Mouse (Mus musculus) ovary, adult 18-20 months (tissue): Measurements from ENCODE around the gene Olfr710.
"Not testable (repeated sequence)": the region's sequence is repeated elsewhere in the genome, so short reads cannot be mapped to it uniquely, and the experiment has no call there.

Experiments
- DNase-seq: peaks from one replicate; pipeline ENCODE4 v3.0.0; 2022; ENCODE audit warnings: low spot score, mixed read lengths

Gene Olfr710

GRCm38 (mm10) chr7:106948212-106948611 lies at the start of gene Olfr710:
Gene Olfr710 (minus strand): TSS chr7:106948312.
- no peak for DNase-seq

- no peak for DNase-seq
Observed at GRCm38 (mm10) chr7:106985236-106985635, 37.1 kb upstream of the Olfr710 start.

GRCm38 (mm10) chr7:106975353-106975752 lies 27.2 kb upstream of the Olfr710 start, which contains the start of gene Olfr711:
Gene Olfr711 (minus strand): TSS chr7:106975453.
- no peak for DNase-seq

- DNase-seq = not testable (repeated sequence)
Observed at GRCm38 (mm10) chr7:106967503-106967902, 19.4 kb upstream of the Olfr710 start.

GRCm38 (mm10) chr7:106963837-106964236 lies 15.7 kb upstream of the Olfr710 start, which contains the start of gene Olfr6:
Gene Olfr6 (minus strand): TSS chr7:106963937.
- no peak for DNase-seq

- no peak for DNase-seq
Observed at GRCm38 (mm10) chr7:106932119-106932518, 16.0 kb downstream of the Olfr710 start, which contains the start of gene Olfr709-ps1. Gene Olfr709-ps1 (minus strand): TSS chr7:106932219.

- DNase-seq = not testable (repeated sequence)
Observed at GRCm38 (mm10) chr7:106920961-106921360, 27.2 kb downstream of the Olfr710 start.

GRCm38 (mm10) chr7:106907676-106908075 lies 40.4 kb downstream of the Olfr710 start, which contains the start of gene Olfr1532-ps1:
Gene Olfr1532-ps1 (plus strand): TSS chr7:106908001.
- no peak for DNase-seq

- DNase-seq = not testable (repeated sequence)
Observed at GRCm38 (mm10) chr7:106901141-106901540, 47.0 kb downstream of the Olfr710 start, which contains the start of gene Olfr707. Gene Olfr707 (minus strand): TSS chr7:106901241.
